Mouse (Mus musculus): ENCODE measurements around the gene Stxbp4.

The Stxbp4 gene

GRCm38 (mm10) chr11:90481828-90482227, 156.1 kb downstream of the Stxbp4 start:
- DNase-seq (ENCODE audit: extremely low spot score, low read depth, low spot score) = no peak

GRCm38 (mm10) chr11:90470271-90470670, 167.6 kb downstream of the Stxbp4 start:
- DNase-seq (ENCODE audit: extremely low spot score, low read depth, low spot score) = no peak

GRCm38 (mm10) chr11:90464046-90464595, 173.8 kb downstream of the Stxbp4 start:
- no peak for DNase-seq (ENCODE audit: extremely low spot score, low read depth, low spot score)

GRCm38 (mm10) chr11:90460458-90460857, 177.4 kb downstream of the Stxbp4 start:
- DNase-seq (ENCODE audit: extremely low spot score, low read depth, low spot score) = no peak

DNA sequence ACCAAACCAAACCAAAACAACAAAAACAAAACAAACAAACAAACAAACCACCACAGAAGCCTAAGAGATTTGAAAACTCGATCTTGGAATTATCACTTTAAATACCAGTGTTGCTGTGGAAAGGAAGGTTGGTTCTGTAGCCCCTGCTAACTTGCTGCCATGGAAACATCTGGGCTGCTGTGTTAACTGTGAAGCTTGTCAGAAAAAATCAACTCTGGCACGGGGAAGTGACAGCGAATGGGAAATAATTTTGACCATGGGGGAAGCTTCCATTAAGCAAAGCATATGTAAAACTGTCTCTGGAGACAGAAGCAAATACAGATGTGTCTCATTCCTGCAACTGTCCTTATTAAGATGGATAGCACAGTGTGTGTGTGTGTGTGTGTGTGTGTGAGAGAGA, 185.8 kb downstream of the Stxbp4 start:
- no peak for DNase-seq (ENCODE audit: extremely low spot score, low read depth, low spot score)

- DNase-seq (ENCODE audit: extremely low spot score, low read depth, low spot score) = no peak
Measured at GRCm38 (mm10) chr11:90451506-90451905, 186.4 kb downstream of the Stxbp4 start.

DNA sequence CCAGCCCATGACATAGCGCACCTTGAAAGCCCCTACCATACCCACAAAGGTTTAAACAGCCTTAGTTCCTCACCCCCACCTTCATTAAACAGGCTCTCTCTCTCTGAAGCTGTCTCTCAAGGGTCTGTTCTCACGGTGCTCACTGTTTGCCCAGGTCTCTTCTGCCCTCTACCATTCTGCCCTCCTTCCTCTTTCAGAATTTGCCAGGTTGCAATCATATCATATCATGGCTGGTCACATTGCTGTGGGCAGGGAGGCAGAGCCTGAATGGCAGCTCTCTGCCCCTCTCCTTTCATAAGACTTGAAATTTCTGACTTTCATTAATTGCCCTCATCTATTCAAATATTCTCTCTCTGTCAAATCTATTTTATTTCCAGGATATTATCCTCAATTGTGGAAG, 195.4 kb downstream of the Stxbp4 start:
- DNase-seq (ENCODE audit: extremely low spot score, low read depth, low spot score) = no peak

DNA sequence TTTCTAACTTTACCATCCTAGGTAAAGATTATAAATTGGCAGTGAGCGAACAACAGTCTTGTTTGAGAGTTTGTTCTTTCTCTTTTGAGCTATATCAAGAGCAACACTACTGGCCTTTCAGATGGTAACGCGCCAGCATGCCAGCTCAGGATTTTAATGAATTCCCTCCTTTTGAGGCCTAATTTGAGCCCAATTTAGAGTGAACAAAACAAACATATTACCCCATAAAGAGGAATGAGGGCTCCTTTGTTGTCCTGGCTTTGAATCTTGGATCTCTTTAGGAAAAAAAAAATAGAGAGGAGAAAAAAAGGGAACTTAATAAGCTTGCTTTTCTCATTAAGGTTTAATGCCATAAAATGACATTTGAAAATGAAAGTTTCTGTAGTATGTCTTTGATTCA, 197.0 kb downstream of the Stxbp4 start:
- no peak for DNase-seq (ENCODE audit: extremely low spot score, low read depth, low spot score)

GRCm38 (mm10) chr11:90438768-90439167, 199.1 kb downstream of the Stxbp4 start:
- no peak for DNase-seq (ENCODE audit: extremely low spot score, low read depth, low spot score)
